Mouse (Mus musculus) spleen, postnatal 36 days (tissue): ENCODE data around the gene Ppp1r12a.

ENCODE experiments used
- DNase-seq, 2 experiments: peaks; one replicate each; pipeline ENCODE4 v3.0.0; 2022; ENCODE audit warnings: low spot score in 2 of 2, mixed read lengths in 1 of 2

Ppp1r12a gene

GRCm38 (mm10) chr10:108162297-108163020 is 466 bp downstream of the Ppp1r12a start:
- DNase-seq, result peak in 1 of 2 experiments; percentile 41

DNA sequence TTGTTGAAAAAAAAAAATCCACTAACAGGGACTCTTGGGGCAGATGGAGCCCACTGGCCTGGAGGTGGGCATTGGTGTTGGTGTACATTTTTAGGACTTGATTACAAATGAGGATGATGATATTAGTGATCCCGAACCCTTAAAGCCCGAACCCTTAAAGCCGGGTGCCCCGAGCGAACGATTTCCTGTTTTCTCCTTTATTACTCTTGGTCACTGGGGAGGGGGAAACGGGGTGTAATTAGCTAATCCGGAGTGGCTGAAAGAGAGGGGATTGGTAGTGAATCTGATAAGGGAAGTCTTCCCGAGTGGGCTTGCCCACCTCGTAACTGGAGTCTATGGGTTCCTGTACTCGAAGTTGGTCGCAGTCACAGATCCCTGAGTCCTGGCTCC is 1.0 kb downstream of the Ppp1r12a start:
- no peak for DNase-seq

DNA sequence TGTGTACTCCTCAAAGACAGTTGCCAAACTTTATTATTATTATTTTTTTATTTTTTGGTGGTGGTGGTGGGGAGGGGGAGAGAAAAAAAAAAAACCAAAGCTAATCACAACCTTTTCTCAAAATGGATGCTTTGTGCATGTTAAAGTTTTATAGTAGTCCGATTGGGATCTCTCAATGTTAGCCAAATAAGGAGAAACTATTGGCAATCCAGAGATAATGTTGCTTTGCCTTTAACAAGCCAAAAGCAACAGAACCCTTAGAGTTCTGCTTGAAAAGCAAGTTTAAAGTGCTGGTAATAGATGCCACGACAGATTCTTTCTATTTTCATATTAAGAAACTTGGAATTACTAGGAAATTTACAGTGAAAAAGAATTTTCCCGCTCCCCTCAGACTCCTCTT is 1.5 kb downstream of the Ppp1r12a start:
- no peak for DNase-seq

GRCm38 (mm10) chr10:108167823-108168222 is 5.8 kb downstream of the Ppp1r12a start:
- DNase-seq, result peak; percentile 53 to 57

GRCm38 (mm10) chr10:108170818-108171217 is 8.8 kb downstream of the Ppp1r12a start:
- no peak for DNase-seq

GRCm38 (mm10) chr10:108171637-108172036 is 9.6 kb downstream of the Ppp1r12a start:
- no peak for DNase-seq

DNA sequence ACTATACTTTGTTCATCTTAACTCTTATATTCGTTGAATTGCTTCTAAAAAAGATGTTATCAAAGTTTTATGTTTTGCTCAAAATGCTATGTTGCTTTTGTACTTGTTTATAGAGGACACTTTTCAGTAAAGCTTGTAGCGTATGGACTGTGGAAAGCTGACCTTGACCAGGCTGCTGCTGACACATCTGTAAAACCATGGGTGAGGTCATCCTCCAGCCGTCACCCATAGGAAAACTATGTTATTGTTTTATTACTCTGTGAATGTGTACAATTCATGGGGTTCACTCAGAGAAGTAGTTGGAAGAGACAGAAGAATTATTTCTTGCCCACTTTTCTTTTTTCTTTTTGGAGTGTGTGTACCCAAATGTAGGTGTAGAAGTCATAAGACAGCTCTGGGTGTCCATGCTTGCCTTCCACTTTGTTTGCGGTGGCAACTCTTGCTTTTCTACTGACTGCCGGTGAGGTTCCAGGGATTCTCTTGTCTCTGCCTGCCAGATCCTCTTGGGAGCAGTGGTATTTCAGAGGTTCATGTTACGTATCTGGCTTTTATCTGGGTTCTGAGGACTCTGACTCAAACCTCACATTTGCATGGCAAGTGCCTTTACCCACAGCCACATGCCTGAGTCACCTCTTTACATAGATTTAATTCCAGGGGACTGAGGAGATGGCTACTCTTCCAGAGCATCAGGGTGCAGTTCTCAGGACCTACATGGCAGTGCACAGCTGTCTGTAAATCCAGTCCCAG is 11.0 kb downstream of the Ppp1r12a start:
- DNase-seq, result no peak

- DNase-seq, result no peak
These were observed 12.1 kb downstream of the Ppp1r12a start for GRCm38 (mm10) chr10:108174107-108174506.

DNA sequence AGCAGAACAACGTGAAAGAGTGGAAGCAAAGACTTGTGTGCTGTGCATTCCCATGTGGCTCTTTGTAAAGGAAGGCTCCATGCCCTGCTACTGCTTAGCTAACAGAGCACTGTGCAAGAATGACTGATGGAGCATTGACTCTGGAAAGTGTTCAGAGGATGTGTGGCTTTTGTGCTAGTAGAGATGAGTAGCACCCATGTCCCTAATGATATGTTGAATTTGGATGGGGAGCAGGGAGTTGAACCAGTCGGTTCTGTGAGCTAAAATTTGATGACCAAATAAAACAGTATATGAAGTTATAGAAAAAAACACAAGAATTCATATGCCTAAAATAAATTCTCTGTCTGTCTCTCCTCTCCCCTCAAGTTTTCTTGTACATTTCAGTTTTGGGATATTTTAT is 13.9 kb downstream of the Ppp1r12a start:
- DNase-seq, result no peak

GRCm38 (mm10) chr10:108178285-108178848 is 16.4 kb downstream of the Ppp1r12a start:
- DNase-seq, result no peak

DNA sequence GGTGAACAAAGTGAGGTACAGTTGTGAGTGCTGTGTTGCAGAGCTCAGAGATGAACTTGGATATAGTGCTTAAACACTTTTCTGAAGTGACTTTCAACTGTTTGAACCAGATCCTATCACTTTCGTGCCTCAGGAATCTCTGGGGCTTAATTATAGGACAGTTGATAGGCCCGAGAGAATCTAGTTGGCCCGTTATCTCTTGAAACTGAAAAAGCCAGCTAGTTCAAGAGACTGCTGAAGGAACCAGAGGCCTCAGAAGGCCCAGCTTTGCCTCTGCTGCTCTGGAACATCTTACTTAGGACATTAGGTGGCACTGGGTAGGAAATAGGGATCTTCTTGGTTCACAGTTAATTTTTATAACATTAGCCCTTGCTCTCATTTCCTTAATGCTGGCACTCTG is 17.4 kb downstream of the Ppp1r12a start:
- DNase-seq, result no peak

- no peak for DNase-seq
These were observed 18.3 kb downstream of the Ppp1r12a start for GRCm38 (mm10) chr10:108180313-108180712.

DNA sequence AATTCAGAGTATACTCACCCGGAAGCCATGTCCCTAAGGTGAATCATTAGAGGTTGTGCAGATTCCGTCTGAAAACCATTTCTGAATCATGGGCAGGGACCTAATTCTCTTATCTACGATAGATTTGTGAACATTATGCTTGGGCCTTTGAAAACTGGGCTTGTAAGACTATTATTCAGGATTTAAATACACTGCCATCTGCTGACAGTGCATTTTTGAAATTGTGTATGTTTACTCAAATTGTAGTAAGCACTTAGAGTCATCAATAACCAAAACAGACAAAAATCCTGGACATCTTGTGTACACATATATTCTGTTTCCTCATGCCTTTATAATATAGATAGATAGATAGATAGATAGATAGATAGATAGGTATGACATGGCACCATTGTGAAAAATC is 19.9 kb downstream of the Ppp1r12a start:
- no peak for DNase-seq

GRCm38 (mm10) chr10:108182386-108182785 is 20.4 kb downstream of the Ppp1r12a start:
- no peak for DNase-seq

- DNase-seq, result no peak
These were observed 22.8 kb downstream of the Ppp1r12a start for GRCm38 (mm10) chr10:108184763-108185162.

GRCm38 (mm10) chr10:108185265-108185664 is 23.3 kb downstream of the Ppp1r12a start:
- no peak for DNase-seq

GRCm38 (mm10) chr10:108189303-108189702 is 27.3 kb downstream of the Ppp1r12a start:
- DNase-seq, result no peak

- DNase-seq, result peak; percentile 14 to 28
These were observed 28.0 kb downstream of the Ppp1r12a start for GRCm38 (mm10) chr10:108189986-108190385.

- no peak for DNase-seq
These were observed 28.6 kb downstream of the Ppp1r12a start for GRCm38 (mm10) chr10:108190626-108191025.

DNA sequence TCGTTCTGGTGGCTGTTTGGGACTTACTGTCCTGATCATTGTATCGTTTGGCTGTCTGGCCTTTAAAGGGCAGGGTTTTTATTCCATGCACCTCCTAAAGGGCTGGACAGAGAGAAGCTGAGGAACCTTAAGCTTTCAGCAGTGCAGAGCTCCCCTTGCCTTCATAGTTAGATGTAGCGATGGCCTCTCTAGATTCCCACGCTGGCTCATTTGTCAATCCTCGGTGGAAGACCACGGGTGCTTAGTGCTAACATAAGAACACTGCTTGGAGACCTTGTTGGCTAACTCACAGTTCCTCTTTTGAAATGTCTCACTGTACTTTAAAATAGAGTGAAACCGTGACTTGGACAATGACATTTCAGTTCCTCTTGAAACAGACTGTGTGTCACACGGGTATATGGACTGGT is 29.4 kb downstream of the Ppp1r12a start:
- DNase-seq, result peak; percentile 63 to 70

GRCm38 (mm10) chr10:108192306-108192705 is 30.3 kb downstream of the Ppp1r12a start:
- DNase-seq, result no peak

- DNase-seq, result no peak
These were observed 34.1 kb downstream of the Ppp1r12a start for GRCm38 (mm10) chr10:108196124-108196523.

DNA sequence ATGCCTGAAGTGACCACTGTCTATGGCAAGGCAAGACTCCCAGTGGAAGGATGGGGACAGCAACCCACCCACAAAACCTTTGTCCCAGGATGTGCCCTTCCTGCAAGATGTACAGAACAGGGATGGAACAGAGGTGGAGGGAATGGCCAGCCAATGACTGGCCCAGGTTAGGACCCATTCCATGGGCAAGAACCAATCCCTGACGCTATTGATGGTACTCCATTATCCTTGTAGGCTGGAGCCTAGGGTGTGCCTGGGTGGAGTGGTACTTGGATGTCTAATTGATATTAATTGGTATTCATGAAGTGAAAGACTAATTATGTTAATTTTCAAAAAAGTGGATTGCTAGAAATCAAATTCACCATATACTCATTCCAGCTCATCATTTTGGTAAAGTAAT is 35.5 kb downstream of the Ppp1r12a start:
- DNase-seq, result no peak
